Mouse (Mus musculus): ENCODE measurements around the gene Ppox. TPM values are rescaled to one million over a fixed set of nuclear protein-coding genes. Genes with fewer than 3 reads are reported as not detected.

Gene Ppox
- total and polyA plus RNA-seq, 3 experiments = 9.7 to 31.4 (median 12.0) TPM

- DNase-seq = peak; percentile 56 to 69
- peak overlapping the region; percentile 16 for H3K4me3 ChIP-seq
- peaks cover 1% of the 10 kb centered on the region for H3K79me2 ChIP-seq (replicated peaks; ENCODE audit: control insufficient read depth, insufficient read depth, low read length)
- peaks cover 21% of the 10 kb centered on the region for H3K36me3 ChIP-seq (ENCODE audit: control insufficient read depth, insufficient read depth, low read length)
- TF ChIP-seq EP300 (IDR thresholded peaks at IDR 0.05; ENCODE audit: insufficient read depth, low read depth, low read length) (peak; percentile 84; the same call in 1 of the 2 replicates), CTCF (IDR thresholded peaks at IDR 0.05) (no peak), POLR2A (IDR thresholded peaks at IDR 0.05; ENCODE audit: insufficient read depth, low read depth, low read length) (peak; percentile 23; the same call in 1 of the 2 replicates)
- H3K27ac ChIP-seq = peak overlapping the region; percentile 60
- intact Hi-C loops (cut with DNase I) = loop anchor here (2.0 kb wide), 1 partner anchor 17 kb away; the partner anchor contains the start of gene Tomm40l
- WGBS = 41% methylated on average over 15 of the region's 15 CpGs
- no peaks in the 10 kb centered on the region for H3K27me3 ChIP-seq (ENCODE audit: control insufficient read depth, insufficient read depth, low read length)
- no peak overlapping the region for H3K9ac ChIP-seq (ENCODE audit: low read depth, low read length)
- peaks cover 3% of the 10 kb centered on the region for H3K4me1 ChIP-seq (ENCODE audit: control insufficient read depth, insufficient read depth, low read length)
These were observed 40.8 kb downstream of the Ppox start for GRCm38 (mm10) chr1:171239992-171240744.

- intact Hi-C loops (cut with DNase I) = loop anchor here (2.0 kb wide), 1 partner anchor 16 kb away; the partner anchor contains the start of gene Tomm40l
- H3K27me3 ChIP-seq (ENCODE audit: control insufficient read depth, insufficient read depth, low read length) = no peaks in the 10 kb centered on the region
- H3K27ac ChIP-seq = no peak overlapping the region
- no peaks in the 10 kb centered on the region; the same call in none of the 2 replicates for H3K79me2 ChIP-seq (replicated peaks; ENCODE audit: control insufficient read depth, insufficient read depth, low read length)
- peak; percentile 55 to 69 for DNase-seq
- H3K9ac ChIP-seq (ENCODE audit: low read depth, low read length) = no peak overlapping the region
- TF ChIP-seq EP300 (IDR thresholded peaks at IDR 0.05; ENCODE audit: insufficient read depth, low read depth, low read length) (no peak), CTCF (IDR thresholded peaks at IDR 0.05) (peak; percentile 85), POLR2A (IDR thresholded peaks at IDR 0.05; ENCODE audit: insufficient read depth, low read depth, low read length) (no peak)
- peaks cover 3% of the 10 kb centered on the region; the same call in 1 of the 2 replicates for H3K4me1 ChIP-seq (ENCODE audit: control insufficient read depth, insufficient read depth, low read length)
- no peak overlapping the region for H3K4me3 ChIP-seq
- WGBS = 69% methylated on average over 14 of the region's 14 CpGs
- peaks cover 21% of the 10 kb centered on the region for H3K36me3 ChIP-seq (ENCODE audit: control insufficient read depth, insufficient read depth, low read length)
These were observed 42.5 kb downstream of the Ppox start for GRCm38 (mm10) chr1:171238463-171238862.

GRCm38 (mm10) chr1:171237438-171237837 lies 43.5 kb downstream of the Ppox start:
- no peak for DNase-seq
- WGBS = 64% methylated on average over 6 of the region's 6 CpGs
- intact Hi-C loops (cut with DNase I) = no loop called here

GRCm38 (mm10) chr1:171235791-171236190 lies 45.2 kb downstream of the Ppox start:
- H3K27me3 ChIP-seq (ENCODE audit: control insufficient read depth, insufficient read depth, low read length) = no peaks in the 10 kb centered on the region
- H3K9ac ChIP-seq (ENCODE audit: low read depth, low read length) = no peak overlapping the region
- DNase-seq = no peak
- no peak for TF ChIP-seq EP300 (IDR thresholded peaks at IDR 0.05; ENCODE audit: insufficient read depth, low read depth, low read length)
- no peak for TF ChIP-seq CTCF (IDR thresholded peaks at IDR 0.05)
- 56% methylated on average over 4 of the region's 4 CpGs for WGBS
- intact Hi-C loops (cut with DNase I) = no loop called here
- peaks cover 2% of the 10 kb centered on the region for H3K4me1 ChIP-seq (ENCODE audit: control insufficient read depth, insufficient read depth, low read length)
- H3K36me3 ChIP-seq (ENCODE audit: control insufficient read depth, insufficient read depth, low read length) = peaks cover 21% of the 10 kb centered on the region
- H3K27ac ChIP-seq = peak overlapping the region; percentile 61
- H3K79me2 ChIP-seq (replicated peaks; ENCODE audit: control insufficient read depth, insufficient read depth, low read length) = no peaks in the 10 kb centered on the region
- no peak overlapping the region for H3K4me3 ChIP-seq

More at GRCm38 (mm10) chr1:171237438-171237837, 43.5 kb downstream of the Ppox start:
- Histone ChIP-seq H3K36me3 (ENCODE audit: control insufficient read depth, insufficient read depth, low read length) (peaks cover 21% of the 10 kb centered on the region), H3K79me2 (replicated peaks; ENCODE audit: control insufficient read depth, insufficient read depth, low read length) (no peaks in the 10 kb centered on the region), H3K4me3 (no peak overlapping the region), H3K27ac (no peak overlapping the region), H3K9ac (ENCODE audit: low read depth, low read length) (no peak overlapping the region), H3K27me3 (ENCODE audit: control insufficient read depth, insufficient read depth, low read length) (no peaks in the 10 kb centered on the region), H3K4me1 (ENCODE audit: control insufficient read depth, insufficient read depth, low read length) (peaks cover 2% of the 10 kb centered on the region)
- TF ChIP-seq EP300 (IDR thresholded peaks at IDR 0.05; ENCODE audit: insufficient read depth, low read depth, low read length) (no peak), CTCF (IDR thresholded peaks at IDR 0.05) (no peak), POLR2A (IDR thresholded peaks at IDR 0.05; ENCODE audit: insufficient read depth, low read depth, low read length) (no peak)

- Histone ChIP-seq H3K4me3 (no peak overlapping the region), H3K9ac (ENCODE audit: low read depth, low read length) (no peak overlapping the region), H3K36me3 (ENCODE audit: control insufficient read depth, insufficient read depth, low read length) (peaks cover 12% of the 10 kb centered on the region), H3K79me2 (replicated peaks; ENCODE audit: control insufficient read depth, insufficient read depth, low read length) (no peaks in the 10 kb centered on the region), H3K27me3 (ENCODE audit: control insufficient read depth, insufficient read depth, low read length) (no peaks in the 10 kb centered on the region), H3K4me1 (ENCODE audit: control insufficient read depth, insufficient read depth, low read length) (no peaks in the 10 kb centered on the region; the same call in none of the 2 replicates), H3K27ac (no peak overlapping the region)
- WGBS = 88% methylated on average over 4 of the region's 4 CpGs
- intact Hi-C loops (cut with DNase I) = no loop called here
- no peak for TF ChIP-seq EP300 (IDR thresholded peaks at IDR 0.05; ENCODE audit: insufficient read depth, low read depth, low read length)
- TF ChIP-seq POLR2A (IDR thresholded peaks at IDR 0.05; ENCODE audit: insufficient read depth, low read depth, low read length) = no peak
- TF ChIP-seq CTCF (IDR thresholded peaks at IDR 0.05) = no peak
- DNase-seq = no peak
These were observed 46.4 kb downstream of the Ppox start for GRCm38 (mm10) chr1:171234538-171234937.

GRCm38 (mm10) chr1:171234126-171234525 lies 46.9 kb downstream of the Ppox start, which contains the start of gene Fcer1g:
Fcer1g (minus strand) TSS chr1:171234365.
- peak; percentile 51 to 67 for DNase-seq
- peak; percentile 62; the same call in 1 of the 2 replicates for TF ChIP-seq POLR2A (IDR thresholded peaks at IDR 0.05; ENCODE audit: insufficient read depth, low read depth, low read length)
- no peak for TF ChIP-seq EP300 (IDR thresholded peaks at IDR 0.05; ENCODE audit: insufficient read depth, low read depth, low read length)
- Histone ChIP-seq H3K36me3 (ENCODE audit: control insufficient read depth, insufficient read depth, low read length) (peaks cover 12% of the 10 kb centered on the region), H3K4me1 (ENCODE audit: control insufficient read depth, insufficient read depth, low read length) (no peaks in the 10 kb centered on the region; the same call in none of the 2 replicates), H3K4me3 (no peak within 1 kb of the TSS), H3K79me2 (replicated peaks; ENCODE audit: control insufficient read depth, insufficient read depth, low read length) (no peaks in the 10 kb centered on the region), H3K9ac (ENCODE audit: low read depth, low read length) (0 out of 2 replicates have a peak within 1 kb of the TSS, but pooled peaks have one; percentile 37), H3K27ac (peak within 1 kb of the TSS; percentile 28), H3K27me3 (ENCODE audit: control insufficient read depth, insufficient read depth, low read length) (no peaks in the 10 kb centered on the region)
- WGBS = 82% methylated on average over 14 of the region's 14 CpGs
- intact Hi-C loops (cut with DNase I) = no loop called here

Data from heart, adult 2 months (tissue).